Mouse (Mus musculus): ENCODE measurements around the gene Rap1gap. TPM values are rescaled to one million over a fixed set of nuclear protein-coding genes. Genes with fewer than 3 reads are reported as not detected.

Rap1gap gene
- total and polyA plus RNA-seq, 3 experiments, result 7.7 to 42.6 TPM; not detected in 1

GRCm38 (mm10) chr4:137664980-137665675 lies 602 bp downstream of the Rap1gap start:
- Histone ChIP-seq H3K27me3 (ENCODE audit: control insufficient read depth in 1 of 2, insufficient read depth in 2 of 2, low read length in 2 of 2) (peaks cover 2 to 3% of the 10 kb centered on the region in 2 experiments; a peak in 3 of 4 replicates), H3K27ac (ENCODE audit: control insufficient read depth, low read depth, low read length) (no peak overlapping the region), H3K4me1 (ENCODE audit: control insufficient read depth in 1 of 2, insufficient read depth in 2 of 2, low read length in 2 of 2) (no peaks in the 10 kb centered on the region), H3K4me3 (ENCODE audit: control insufficient read depth in 1 of 2, insufficient read depth in 1 of 2, low read depth in 2 of 2, low read length in 2 of 2) (no peak overlapping the region), H3K36me3 (ENCODE audit: control insufficient read depth in 1 of 2, insufficient read depth in 2 of 2, low read length in 2 of 2) (no peaks in the 10 kb centered on the region), H3K9ac (ENCODE audit: control insufficient read depth, low read depth, low read length, poor library complexity, severe bottlenecking) (no peak overlapping the region), H3K79me2 (ENCODE audit: control insufficient read depth, insufficient read depth, low read length, poor library complexity) (no peaks in the 10 kb centered on the region), H3K9me3 (replicated peaks; ENCODE audit: insufficient read depth, low read length) (no peaks in the 10 kb centered on the region)
- no peak for TF ChIP-seq GATA1 (IDR thresholded peaks at IDR 0.05; ENCODE audit: low read depth, low read length)
- TF ChIP-seq HCFC1 (IDR thresholded peaks at IDR 0.05; ENCODE audit: low read depth, low read length), result no peak
- TF ChIP-seq MAZ (IDR thresholded peaks at IDR 0.05; ENCODE audit: low read depth, low read length), result no peak
- no peak for TF ChIP-seq RCOR1 (IDR thresholded peaks at IDR 0.05; ENCODE audit: low read depth, low read length)
- TF ChIP-seq MYB (IDR thresholded peaks at IDR 0.05; ENCODE audit: low read depth, low read length), result no peak
- no peak for TF ChIP-seq ELF1 (IDR thresholded peaks at IDR 0.05; ENCODE audit: low read depth, low read length)
- DNase-seq (ENCODE audit: low read depth, low spot score), result no peak

GRCm38 (mm10) chr4:137665791-137666190 lies 1.3 kb downstream of the Rap1gap start:
- Histone ChIP-seq H3K9ac (ENCODE audit: control insufficient read depth, low read depth, low read length, poor library complexity, severe bottlenecking) (no peak overlapping the region), H3K79me2 (ENCODE audit: control insufficient read depth, insufficient read depth, low read length, poor library complexity) (no peaks in the 10 kb centered on the region), H3K27me3 (ENCODE audit: control insufficient read depth in 1 of 2, insufficient read depth in 2 of 2, low read length in 2 of 2) (peaks cover 2 to 3% of the 10 kb centered on the region in 2 experiments; a peak in 3 of 4 replicates), H3K4me1 (ENCODE audit: control insufficient read depth in 1 of 2, insufficient read depth in 2 of 2, low read length in 2 of 2) (no peaks in the 10 kb centered on the region), H3K4me3 (ENCODE audit: control insufficient read depth in 1 of 2, insufficient read depth in 1 of 2, low read depth in 2 of 2, low read length in 2 of 2) (no peak overlapping the region), H3K36me3 (ENCODE audit: control insufficient read depth in 1 of 2, insufficient read depth in 2 of 2, low read length in 2 of 2) (no peaks in the 10 kb centered on the region), H3K9me3 (replicated peaks; ENCODE audit: insufficient read depth, low read length) (no peaks in the 10 kb centered on the region), H3K27ac (ENCODE audit: control insufficient read depth, low read depth, low read length) (no peak overlapping the region)
- no peak for TF ChIP-seq USF2 (IDR thresholded peaks at IDR 0.05; ENCODE audit: borderline replicate concordance in 1 of 2, insufficient read depth in 1 of 2, low read depth in 1 of 2, low read length in 2 of 2)
- TF ChIP-seq ZNF384 (IDR thresholded peaks at IDR 0.05; ENCODE audit: low read depth, low read length), result no peak
- TF ChIP-seq ETS1 (IDR thresholded peaks at IDR 0.05; ENCODE audit: low read depth, low read length), result no peak
- no peak for TF ChIP-seq POLR2AphosphoS2 (IDR thresholded peaks at IDR 0.05; ENCODE audit: low read length)
- TF ChIP-seq MEF2A (IDR thresholded peaks at IDR 0.05; ENCODE audit: extremely low read depth, insufficient replicate concordance, low read depth, low read length, poor library complexity, severe bottlenecking), result no peak
- TF ChIP-seq MAX (IDR thresholded peaks at IDR 0.05; ENCODE audit: low read length), result no peak
- no peak for TF ChIP-seq RCOR1 (IDR thresholded peaks at IDR 0.05; ENCODE audit: low read depth, low read length)
- no peak for TF ChIP-seq CHD2 (IDR thresholded peaks at IDR 0.05; ENCODE audit: low read length)
- TF ChIP-seq NRF1 (IDR thresholded peaks at IDR 0.05; ENCODE audit: insufficient read depth, low read depth, low read length, poor library complexity, severe bottlenecking), result no peak
- TF ChIP-seq SIN3A (IDR thresholded peaks at IDR 0.05; ENCODE audit: low read length), result no peak
- TF ChIP-seq BHLHE40 (IDR thresholded peaks at IDR 0.05; ENCODE audit: borderline replicate concordance, low read depth, low read length), result no peak
- no peak for TF ChIP-seq ELF1 (IDR thresholded peaks at IDR 0.05; ENCODE audit: low read depth, low read length)
- TF ChIP-seq POLR2A (IDR thresholded peaks at IDR 0.05; ENCODE audit: control insufficient read depth in 1 of 2, insufficient read depth in 1 of 2, low read depth in 1 of 2, low read length in 2 of 2, poor library complexity in 1 of 2), result no peak
- TF ChIP-seq TBP (IDR thresholded peaks at IDR 0.05; ENCODE audit: low read depth, low read length), result no peak
- DNase-seq (ENCODE audit: low read depth, low spot score), result no peak

Measured in MEL (cell line).